Mouse (Mus musculus) lung, embryonic 16.5 days (tissue): ENCODE data around the gene Gsg1l. TPM values are rescaled to one million over a fixed set of nuclear protein-coding genes. Genes with fewer than 3 reads are reported as not detected.

Source experiments
- ATAC-seq: fragments of 200-750 bp; cut with Nextera tagmentation; 2 replicates; pipeline ENCODE4 v1.8.0; 2017; ENCODE audit warnings: low read depth, mild to moderate bottlenecking, moderate library complexity
- H3K27ac ChIP-seq: fragments of 300-500 bp; sonication (generic); 2 replicates; pipeline ENCODE4 v1.5.1; 2014; ENCODE audit warnings: mild to moderate bottlenecking, control low read depth, low read length
- H3K27me3 ChIP-seq: fragments of 300-500 bp; sonication (generic); 2 replicates; pipeline ENCODE4 v1.6.1; 2014; ENCODE audit warnings: low read depth, low read length, mixed read lengths; ENCODE audit not compliant: control insufficient read depth, insufficient read depth
- H3K36me3 ChIP-seq: fragments of 300-500 bp; sonication (generic); 2 replicates; pipeline ENCODE4 v1.6.1; 2014; ENCODE audit warnings: low read length; ENCODE audit not compliant: control insufficient read depth, insufficient read depth
- H3K4me1 ChIP-seq: fragments of 300-500 bp; sonication (generic); replicated peaks from 2 replicates; pipeline ENCODE4 v1.6.1; 2014; ENCODE audit warnings: low read length, mixed read lengths; ENCODE audit not compliant: control insufficient read depth, insufficient read depth
- H3K4me2 ChIP-seq: fragments of 300-500 bp; sonication (generic); 2 replicates; pipeline ENCODE4 v1.6.1; 2014; ENCODE audit warnings: low read depth, low read length, control low read depth
- H3K4me3 ChIP-seq: fragments of 300-500 bp; sonication (generic); 2 replicates; pipeline ENCODE4 v1.5.1; 2014; ENCODE audit warnings: mild to moderate bottlenecking, low read length, control low read depth
- H3K9ac ChIP-seq: fragments of 300-500 bp; sonication (generic); 2 replicates; pipeline ENCODE4 v1.6.1; 2014; ENCODE audit warnings: low read length, control low read depth
- H3K9me3 ChIP-seq: fragments of 300-500 bp; sonication (generic); 2 replicates; pipeline ENCODE4 v1.6.1; 2016; ENCODE audit warnings: low read length; ENCODE audit not compliant: control insufficient read depth
- WGBS: fragments of 180-500 bp; shearing (Covaris S2); extraction: QIAGEN DNeasy Blood & Tissue Kit; methylation state at CpG from one replicate; pipeline ENCODE4 v1.1.7; 2014; 5-methylcytosine and 5-hydroxymethylcytosine counted together
- polyA plus RNA-seq: library from polyadenylated mRNA; unstranded; fragments of >200 nt; fragmentation: Nextera tagmentation; extraction: Ambion mirVana; gene quantifications from 2 replicates; pipeline ENCODE4 v1.2.1, GENCODE M21; 2015

Gsg1l gene
- 2.5 and 2.6 TPM in 2 replicates for polyA plus RNA-seq

DNA sequence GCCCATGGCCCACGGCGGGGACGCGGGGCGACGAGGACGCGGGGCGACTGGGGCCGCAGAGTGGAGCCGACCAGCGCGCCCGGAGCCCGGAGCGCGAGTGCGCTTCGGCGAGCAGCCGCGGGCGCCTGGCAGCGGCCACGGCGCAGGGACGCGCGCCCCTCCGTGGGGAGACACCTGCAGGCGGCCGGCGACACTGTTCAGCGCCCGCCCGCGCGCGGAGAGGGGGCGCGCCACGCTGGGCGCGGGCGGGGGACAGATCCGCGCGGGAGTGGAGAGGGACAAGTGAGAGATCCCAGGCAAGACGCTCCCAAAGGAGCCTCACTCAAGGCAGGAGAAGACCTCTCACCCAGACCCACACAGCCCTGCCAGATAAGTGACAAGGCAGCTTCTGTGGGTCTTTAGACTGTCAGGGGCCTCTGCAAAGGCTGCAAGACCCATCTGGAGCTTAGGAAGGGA is at the start of gene Gsg1l:
Gene Gsg1l, minus strand, starts transcription at position 126 of the 456 bp plus-strand sequence.
- Histone ChIP-seq H3K9me3 (no peaks in the 10 kb centered on the region), H3K27me3 (peaks cover 43% of the 10 kb centered on the region), H3K4me2 (peak within 1 kb of the TSS; percentile 91), H3K4me1 (peaks cover 21% of the 10 kb centered on the region), H3K4me3 (peak within 1 kb of the TSS; percentile 59), H3K9ac (peak within 1 kb of the TSS; percentile 57), H3K27ac (no peak within 1 kb of the TSS), H3K36me3 (no peaks in the 10 kb centered on the region)
- WGBS, result under 1% methylated on average over 44 of the region's 49 CpGs
- peak; percentile 23; the same call in 1 of the 2 replicates for ATAC-seq

DNA sequence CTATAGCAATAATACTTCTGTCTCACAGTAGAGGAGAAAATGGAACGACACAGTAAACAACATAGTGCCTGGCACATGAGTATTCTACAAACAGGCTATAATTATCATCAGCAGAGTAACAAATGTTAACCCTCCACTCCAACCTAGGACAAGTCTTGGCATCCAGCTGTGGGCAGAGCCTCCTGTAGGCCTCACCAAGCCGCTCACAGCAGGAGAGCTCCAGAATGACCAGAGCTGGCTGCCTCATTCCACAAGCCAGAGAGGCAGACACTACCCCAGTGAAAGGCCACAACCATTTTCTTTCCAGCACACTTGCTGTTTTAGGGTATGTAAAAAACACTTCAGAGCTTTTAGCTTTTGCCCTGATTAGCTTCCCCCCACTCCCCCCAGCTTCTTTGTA is 45.5 kb upstream of the Gsg1l start:
- Histone ChIP-seq H3K9ac (no peak overlapping the region), H3K4me1 (no peaks in the 10 kb centered on the region), H3K9me3 (no peaks in the 10 kb centered on the region), H3K4me3 (no peak overlapping the region), H3K27me3 (no peaks in the 10 kb centered on the region), H3K27ac (no peak overlapping the region), H3K36me3 (peaks cover 29% of the 10 kb centered on the region), H3K4me2 (no peak overlapping the region)
- ATAC-seq, result no peak
- 89% methylated on average over 2 of the region's 2 CpGs for WGBS

DNA sequence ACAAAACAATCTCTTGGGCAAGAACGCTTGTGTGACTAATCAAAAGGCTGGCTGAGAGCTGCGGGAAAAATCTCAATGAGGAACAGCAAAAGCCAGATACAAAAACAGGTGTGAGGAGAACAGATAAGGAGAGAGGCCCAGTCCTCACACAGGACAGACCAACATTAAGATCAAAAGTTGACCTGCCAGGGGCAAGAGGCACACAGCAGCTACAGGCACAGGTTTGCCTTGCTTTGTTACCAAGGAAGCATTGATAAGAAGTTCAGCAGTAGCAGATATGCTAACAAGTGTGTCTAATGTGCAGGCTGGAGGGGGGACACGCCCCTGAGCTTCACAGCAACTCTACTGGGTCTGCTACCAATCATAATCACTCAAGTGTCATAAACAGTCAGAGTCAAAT is 44.3 kb upstream of the Gsg1l start:
- no peak overlapping the region for H3K4me3 ChIP-seq
- no peak overlapping the region for H3K4me2 ChIP-seq
- peaks cover 6% of the 10 kb centered on the region for H3K4me1 ChIP-seq
- no peak overlapping the region for H3K9ac ChIP-seq
- no peaks in the 10 kb centered on the region for H3K9me3 ChIP-seq
- no peak overlapping the region for H3K27ac ChIP-seq
- no peak for ATAC-seq
- peaks cover 36% of the 10 kb centered on the region for H3K36me3 ChIP-seq
- no peaks in the 10 kb centered on the region for H3K27me3 ChIP-seq
- 52% methylated on average over 3 of the region's 3 CpGs for WGBS

DNA sequence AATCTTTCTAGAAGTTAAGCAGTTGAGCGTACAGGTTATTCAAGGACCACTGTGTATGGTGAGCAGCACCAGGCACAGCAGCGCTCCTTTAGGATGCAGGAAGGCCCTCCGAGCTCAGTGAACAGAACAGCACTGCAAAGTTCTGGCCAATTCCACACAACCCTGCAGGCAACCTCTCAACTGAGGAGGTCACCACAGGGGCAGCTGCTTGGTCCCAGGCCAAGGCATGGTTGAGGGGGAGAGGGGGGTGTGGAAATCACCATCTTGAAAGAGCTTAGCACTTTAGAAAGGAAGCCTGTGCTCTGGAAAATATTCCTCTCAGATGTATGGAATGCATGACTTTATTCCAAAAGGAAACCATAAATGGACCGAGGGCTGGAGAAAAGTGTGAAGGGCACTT is 39.3 kb upstream of the Gsg1l start:
- Histone ChIP-seq H3K4me3 (no peak overlapping the region), H3K36me3 (peaks cover 30% of the 10 kb centered on the region), H3K9me3 (no peaks in the 10 kb centered on the region), H3K4me1 (peaks cover 6% of the 10 kb centered on the region), H3K4me2 (no peak overlapping the region), H3K27ac (no peak overlapping the region; the same call in 1 of the 2 replicates), H3K9ac (no peak overlapping the region), H3K27me3 (no peaks in the 10 kb centered on the region)
- ATAC-seq, result peak; percentile 80
- WGBS, result 70% methylated on average over 4 of the region's 4 CpGs

DNA sequence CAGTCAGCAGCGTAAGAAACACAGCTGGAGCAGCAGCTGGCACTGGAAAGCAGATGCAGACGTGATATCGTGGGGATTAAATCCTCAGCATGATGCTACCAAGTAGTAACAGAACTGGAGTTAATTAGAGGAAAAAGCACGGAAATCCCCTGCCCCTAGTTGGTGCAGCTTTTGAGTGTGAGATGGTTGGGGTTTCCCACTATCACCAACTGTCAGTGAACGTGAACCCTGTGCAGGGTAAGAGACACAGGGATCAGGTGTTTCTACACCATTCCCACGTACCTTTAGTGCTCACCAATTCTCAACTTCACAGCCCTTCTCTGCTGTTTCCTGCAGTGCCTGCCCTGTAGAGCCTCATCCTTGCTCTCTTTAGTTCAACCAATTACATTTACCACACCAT is 37.6 kb upstream of the Gsg1l start:
- no peak for ATAC-seq
- WGBS, result 88% methylated on average over 6 of the region's 6 CpGs
- peaks cover 36% of the 10 kb centered on the region for H3K36me3 ChIP-seq

DNA sequence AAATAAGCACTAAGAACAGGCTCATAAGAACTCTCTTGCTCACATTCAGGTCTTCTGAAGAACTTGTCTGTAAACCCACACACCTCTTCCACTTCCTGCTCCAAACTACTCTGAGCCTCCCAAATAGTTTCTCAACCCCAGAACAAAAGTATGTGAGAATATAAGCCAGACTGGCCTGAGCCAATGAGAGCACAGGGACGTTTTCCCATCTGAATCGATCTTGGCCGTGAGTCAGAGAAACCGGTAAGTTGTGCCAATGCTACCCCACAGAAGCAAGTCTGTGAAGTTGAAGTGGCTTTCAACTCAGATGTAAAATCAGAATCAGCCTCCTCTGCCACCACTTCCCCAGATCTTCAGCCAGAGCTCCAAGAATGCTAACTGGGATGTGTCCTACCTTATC is 31.1 kb upstream of the Gsg1l start:
- Histone ChIP-seq H3K4me1 (no peaks in the 10 kb centered on the region), H3K4me2 (no peak overlapping the region), H3K9ac (no peak overlapping the region), H3K27ac (no peak overlapping the region), H3K9me3 (no peaks in the 10 kb centered on the region), H3K4me3 (no peak overlapping the region), H3K27me3 (no peaks in the 10 kb centered on the region), H3K36me3 (peaks cover 38% of the 10 kb centered on the region)
- no peak for ATAC-seq
- WGBS, result 65% methylated on average over 4 of the region's 4 CpGs

More for the DNA sequence above, 37.6 kb upstream of the Gsg1l start:
- Histone ChIP-seq H3K27me3 (no peaks in the 10 kb centered on the region), H3K4me3 (no peak overlapping the region), H3K9me3 (no peaks in the 10 kb centered on the region), H3K4me1 (peaks cover 6% of the 10 kb centered on the region), H3K4me2 (no peak overlapping the region), H3K27ac (no peak overlapping the region), H3K9ac (no peak overlapping the region)

DNA sequence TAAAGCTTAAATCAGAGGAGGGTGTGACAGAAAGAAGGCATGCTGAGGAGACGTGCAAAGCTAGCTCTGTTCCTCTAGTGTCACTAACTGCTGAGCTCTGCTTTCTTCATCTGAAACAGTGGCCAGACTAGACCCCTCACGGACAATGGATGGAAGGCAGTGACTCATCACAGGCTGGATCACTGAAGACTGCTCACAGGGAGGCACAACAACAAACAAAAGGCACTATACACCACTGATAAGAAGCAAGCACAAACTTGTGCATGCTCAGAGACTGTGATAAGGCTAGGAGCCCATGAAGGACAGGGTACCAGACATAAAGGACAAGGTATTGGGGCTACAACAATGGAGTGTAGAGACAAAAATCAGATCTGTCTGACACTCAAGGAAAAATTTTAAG is 29.0 kb upstream of the Gsg1l start:
- Histone ChIP-seq H3K9me3 (no peaks in the 10 kb centered on the region), H3K4me3 (no peak overlapping the region), H3K36me3 (peaks cover 47% of the 10 kb centered on the region), H3K9ac (no peak overlapping the region), H3K27me3 (no peaks in the 10 kb centered on the region), H3K4me2 (no peak overlapping the region), H3K4me1 (no peaks in the 10 kb centered on the region), H3K27ac (no peak overlapping the region)
- ATAC-seq, result no peak
- WGBS, result 79% methylated on average over 2 of the region's 2 CpGs

DNA sequence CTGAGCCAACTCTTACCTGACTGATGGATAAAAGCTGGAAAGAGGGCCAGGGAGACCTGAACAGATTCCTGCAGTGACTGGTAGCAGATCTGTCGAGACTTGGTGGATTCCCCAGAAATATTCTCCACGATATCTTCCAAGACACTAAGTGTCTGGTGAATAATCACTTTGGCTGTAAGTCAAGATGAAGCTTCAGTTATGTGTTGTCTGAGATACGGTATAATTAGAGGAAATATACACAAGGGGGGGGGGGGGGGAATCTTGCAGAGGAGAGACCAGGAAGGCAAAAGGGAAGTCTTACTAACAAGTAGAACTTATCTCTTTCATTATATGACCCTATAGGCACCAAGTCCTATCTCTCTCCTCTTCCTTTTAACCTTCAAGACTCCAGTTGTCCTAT is 27.7 kb upstream of the Gsg1l start:
- Histone ChIP-seq H3K9me3 (no peaks in the 10 kb centered on the region), H3K36me3 (peaks cover 45% of the 10 kb centered on the region), H3K27ac (no peak overlapping the region), H3K4me3 (no peak overlapping the region), H3K4me2 (no peak overlapping the region), H3K4me1 (no peaks in the 10 kb centered on the region), H3K27me3 (no peaks in the 10 kb centered on the region), H3K9ac (no peak overlapping the region)
- WGBS, result 38% methylated on average over 3 of the region's 3 CpGs
- ATAC-seq, result no peak

DNA sequence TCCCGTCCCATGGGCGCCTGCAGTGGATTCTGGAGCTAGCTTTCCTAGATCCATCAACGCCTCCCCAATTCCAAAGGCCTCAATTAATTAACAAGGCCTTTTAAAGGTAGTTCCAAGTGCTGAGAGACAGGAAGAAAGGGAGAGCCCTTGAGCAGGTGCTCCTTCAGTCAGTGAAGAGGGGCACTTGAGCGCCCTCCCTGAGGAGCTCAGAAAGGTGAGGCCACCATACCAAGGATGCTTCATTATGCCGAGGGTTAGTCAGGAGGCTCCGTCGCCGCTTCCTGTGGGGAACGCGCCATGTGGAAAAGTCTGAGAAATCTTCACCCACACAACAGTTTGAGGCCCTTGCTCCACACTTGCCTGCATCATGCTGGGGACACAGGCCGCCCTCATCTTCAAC is 18.2 kb upstream of the Gsg1l start:
- Histone ChIP-seq H3K9me3 (no peaks in the 10 kb centered on the region), H3K9ac (no peak overlapping the region), H3K4me3 (no peak overlapping the region), H3K27me3 (no peaks in the 10 kb centered on the region), H3K36me3 (peaks cover 31% of the 10 kb centered on the region), H3K27ac (no peak overlapping the region), H3K4me2 (no peak overlapping the region), H3K4me1 (peaks cover 3% of the 10 kb centered on the region; the same call in 1 of the 2 replicates)
- 62% methylated on average over 11 of the region's 11 CpGs for WGBS
- ATAC-seq, result peak; percentile 50; the same call in 1 of the 2 replicates

DNA sequence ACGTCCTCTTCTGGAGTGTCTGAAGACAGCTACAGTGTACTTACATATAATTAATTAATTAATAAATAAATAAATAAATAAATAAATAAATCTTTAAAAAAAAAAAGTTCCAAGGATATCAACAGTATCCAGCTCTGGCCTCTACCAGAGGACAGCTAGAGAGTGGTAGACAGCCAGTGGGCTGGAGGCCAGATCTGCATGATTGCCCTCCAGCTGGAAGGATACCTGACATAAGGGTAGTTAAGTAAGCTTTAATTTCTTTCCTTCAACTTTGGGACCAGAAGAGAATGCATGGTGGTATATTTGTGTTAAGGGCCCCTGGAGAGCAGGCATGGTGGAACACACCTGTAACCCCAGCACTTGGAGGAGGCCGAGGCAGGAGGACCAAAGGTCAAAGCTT is 17.6 kb upstream of the Gsg1l start:
- ATAC-seq, result no peak
- H3K27ac ChIP-seq, result no peak overlapping the region
- peaks cover 30% of the 10 kb centered on the region for H3K36me3 ChIP-seq
- peaks cover 3% of the 10 kb centered on the region; the same call in 1 of the 2 replicates for H3K4me1 ChIP-seq
- H3K9me3 ChIP-seq, result no peaks in the 10 kb centered on the region
- no peaks in the 10 kb centered on the region for H3K27me3 ChIP-seq
- no peak overlapping the region for H3K9ac ChIP-seq
- H3K4me2 ChIP-seq, result no peak overlapping the region
- WGBS, result 64% methylated on average over 2 of the region's 2 CpGs
- no peak overlapping the region for H3K4me3 ChIP-seq
